Comparison of ENCODE assay signal across 8 mouse cellular contexts in the genomic region with DNA sequence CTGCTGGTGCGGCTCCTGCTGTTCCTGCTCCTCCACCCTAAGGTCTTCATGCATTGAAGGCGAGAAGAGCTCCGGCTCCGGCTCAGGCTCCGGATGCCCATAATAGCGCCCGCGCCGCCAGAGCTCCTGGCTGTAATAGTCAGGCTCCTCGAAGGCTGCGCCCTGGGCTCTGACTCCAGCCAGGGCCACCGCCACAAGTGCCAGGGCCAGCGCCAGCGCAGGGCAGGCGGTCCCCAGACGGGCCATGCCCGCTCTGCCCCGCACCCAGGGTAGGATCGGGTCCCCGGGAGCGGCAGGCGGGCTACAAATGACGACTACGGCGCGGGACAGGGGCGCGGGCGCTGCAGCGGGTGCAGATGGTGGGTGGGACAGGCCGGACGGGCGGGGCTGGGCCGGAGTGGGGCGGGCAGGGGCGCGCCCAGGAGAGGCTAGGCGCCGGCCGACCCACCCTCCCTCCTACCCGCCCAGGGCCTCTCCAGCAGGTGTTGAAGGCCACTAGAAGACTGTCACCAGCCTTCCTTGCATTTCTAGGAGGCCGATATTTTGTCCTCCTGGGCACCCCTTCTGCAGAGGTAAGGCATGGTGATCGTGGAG. TPM values are rescaled to one million over a fixed set of nuclear protein-coding genes. Genes with fewer than 3 reads are reported as not detected.
A peak's percentile ranks its signal among the peaks of the same experiment; 100 is the strongest.
DNase-seq lines count a peak whose midpoint lies in the region; ATAC-seq lines count a peak whose summit lies in the region.

A gene (minus strand): TSS at position 372 of the 594 bp plus-strand sequence.

- no peak for DNase-seq in kidney, postnatal 36 days
- peak; percentile 44 for DNase-seq in adrenal gland, adult 2 months
- DNase-seq in gastrocnemius, adult 18-20 months (ENCODE audit: low spot score): peak; percentile 9
- peak; percentile 51 for DNase-seq in limb, embryonic 10.5 days (ENCODE audit: low spot score)
- DNase-seq in urinary bladder, postnatal 25 days (ENCODE audit: low spot score): no peak

- no peaks in the 10 kb centered on the region for H3K9me3 ChIP-seq in kidney, embryonic 15.5 days (replicated peaks)
- H3K9me3 ChIP-seq in limb, embryonic 10.5 days (replicated peaks): no peaks in the 10 kb centered on the region
- H3K9me3 ChIP-seq in stomach, embryonic 15.5 days: no peaks in the 10 kb centered on the region

- H3K4me3 ChIP-seq in kidney, embryonic 15.5 days (replicated peaks): peak within 1 kb of the TSS; percentile 47
- peak within 1 kb of the TSS; percentile 60 for H3K4me3 ChIP-seq in limb, embryonic 10.5 days
- peak within 1 kb of the TSS; percentile 37 for H3K4me3 ChIP-seq in stomach, embryonic 15.5 days (replicated peaks)

- peaks cover 11% of the 10 kb centered on the region for H3K4me1 ChIP-seq in kidney, embryonic 15.5 days
- H3K4me1 ChIP-seq in limb, embryonic 10.5 days: peaks cover 12% of the 10 kb centered on the region
- H3K4me1 ChIP-seq in stomach, embryonic 15.5 days: peaks cover 7% of the 10 kb centered on the region

- peaks cover 37% of the 10 kb centered on the region for H3K27me3 ChIP-seq in kidney, embryonic 15.5 days
- H3K27me3 ChIP-seq in limb, embryonic 10.5 days (ENCODE audit: low read depth, poor library complexity, severe bottlenecking): peaks cover 62% of the 10 kb centered on the region
- H3K27me3 ChIP-seq in stomach, embryonic 15.5 days (replicated peaks): peaks cover 21% of the 10 kb centered on the region

- no peak within 1 kb of the TSS for H3K27ac ChIP-seq in kidney, embryonic 15.5 days
- peak within 1 kb of the TSS; percentile 73 for H3K27ac ChIP-seq in limb, embryonic 10.5 days
- H3K27ac ChIP-seq in stomach, embryonic 15.5 days: no peak within 1 kb of the TSS

- H3K36me3 ChIP-seq in kidney, embryonic 15.5 days: no peaks in the 10 kb centered on the region
- no peaks in the 10 kb centered on the region for H3K36me3 ChIP-seq in limb, embryonic 10.5 days
- no peaks in the 10 kb centered on the region for H3K36me3 ChIP-seq in stomach, embryonic 15.5 days

- peak; percentile 25; the same call in 1 of the 2 replicates for ATAC-seq in kidney, embryonic 15.5 days (replicated peaks; ENCODE audit: low FRiP score)
- peak; percentile 22; the same call in 1 of the 2 replicates for ATAC-seq in stomach, embryonic 15.5 days (ENCODE audit: insufficient read depth, low FRiP score, low read depth)
- no peak for ATAC-seq in megakaryocyte progenitor cell, adult 5-6 weeks (replicated peaks; ENCODE audit: poor library complexity)

- H3K9ac ChIP-seq in kidney, embryonic 15.5 days: peak within 1 kb of the TSS; percentile 37
- no peak within 1 kb of the TSS for H3K9ac ChIP-seq in stomach, embryonic 15.5 days

- 2% methylated on average over 42 of the region's 43 CpGs for WGBS in kidney, embryonic 15.5 days
- WGBS in limb, embryonic 10.5 days: 3% methylated on average over 42 of the region's 43 CpGs
- 3% methylated on average over 43 of the region's 43 CpGs for WGBS in stomach, embryonic 15.5 days

- H3K4me2 ChIP-seq in kidney, embryonic 15.5 days: peak within 1 kb of the TSS; percentile 86
- peak within 1 kb of the TSS; percentile 70 for H3K4me2 ChIP-seq in stomach, embryonic 15.5 days

RNA-seq across cellular contexts. Expression of the gene that starts here (rescaled TPM):
- polyA plus RNA-seq in kidney, embryonic 15.5 days (2015; fragmentation: Nextera tagmentation; extraction: Ambion mirVana): 1.6 and 3.9 TPM in 2 replicates
- 10 to 100 TPM; 15.0 to 27.5 TPM for total RNA-seq in adrenal gland, adult 2 months (2021)
- 9.9 and 11.6 TPM in 2 replicates for polyA plus RNA-seq in adrenal gland, adult 2 months (2012; rRNA removed)
- total RNA-seq in gastrocnemius, adult 18-20 months (2021): 1 to 10 TPM; 4.2 to 7.5 TPM
- polyA plus RNA-seq in limb, embryonic 10.5 days (2016; fragmentation: Nextera tagmentation; extraction: Ambion mirVana): 0.11 and 0.49 TPM in 2 replicates
- polyA plus RNA-seq in stomach, embryonic 15.5 days (2015; fragmentation: Nextera tagmentation; extraction: Ambion mirVana): 2.2 and 2.8 TPM in 2 replicates
- not detected in 2 replicates for total RNA-seq in megakaryocyte progenitor cell, adult 5-6 weeks (2015)
- not detected in 2 replicates for total RNA-seq in megakaryocyte progenitor cell, adult 5-6 weeks (2017)

Comparison
In these comparisons a context has a peak if more than half of its experiments do, and no peak if none do; other contexts are left out.
1. RNA of the gene that starts here (total RNA-seq): 15.0 to 27.5 TPM in adrenal gland, adult 2 months and 4.2 to 7.5 TPM in gastrocnemius, adult 18-20 months; not detected in megakaryocyte progenitor cell, adult 5-6 weeks; every median in the first group is over 4 times any median in the second.
2. Peak in DNase-seq, H3K4me3 ChIP-seq and H3K27ac ChIP-seq in limb, embryonic 10.5 days; RNA of the gene not detected or under 1 TPM.
3. DNase-seq: peak in adrenal gland, adult 2 months (single experiment) and gastrocnemius, adult 18-20 months (single experiment); none in kidney, postnatal 36 days (0 of 2) and urinary bladder, postnatal 25 days (single experiment).
4. Peak in every context shown above with its lines, with median percentiles within 50 percentile points of each other: H3K4me3 ChIP-seq.